Mouse (Mus musculus) forebrain, embryonic 15.5 days (tissue): ENCODE results near the gene Sprr2k. TPM values are rescaled to one million over a fixed set of nuclear protein-coding genes. Genes with fewer than 3 reads are reported as not detected.
"Not testable (repeated sequence)": the region's sequence is repeated elsewhere in the genome, so short reads cannot be mapped to it uniquely, and the experiment has no call there.

Source experiments
- ATAC-seq: fragments of 200-750 bp; cut with Nextera tagmentation; replicated peaks from 2 replicates; pipeline ENCODE4 v1.8.0; 2017; ENCODE audit warnings: mild to moderate bottlenecking, moderate TSS enrichment, moderate library complexity
- H3K27ac ChIP-seq: fragments of 300-500 bp; sonication (generic); replicated peaks from 2 replicates; pipeline ENCODE4 v1.5.1; 2015; ENCODE audit warnings: mild to moderate bottlenecking, inconsistent platforms
- H3K27me3 ChIP-seq: fragments of 300-500 bp; sonication (generic); 2 replicates; pipeline ENCODE4 v1.6.1; 2015; ENCODE audit warnings: inconsistent platforms
- H3K36me3 ChIP-seq: fragments of 300-500 bp; sonication (generic); 2 replicates; pipeline ENCODE4 v1.6.1; 2015; ENCODE audit warnings: mild to moderate bottlenecking, inconsistent platforms
- H3K4me1 ChIP-seq: fragments of 300-500 bp; sonication (generic); 2 replicates; pipeline ENCODE4 v1.6.1; 2015; ENCODE audit warnings: inconsistent platforms
- H3K4me2 ChIP-seq: fragments of 300-500 bp; sonication (generic); replicated peaks from 2 replicates; pipeline ENCODE4 v1.6.1; 2015; ENCODE audit warnings: mild to moderate bottlenecking, inconsistent platforms
- H3K4me3 ChIP-seq: fragments of 300-500 bp; sonication (generic); 2 replicates; pipeline ENCODE4 v1.5.1; 2015; ENCODE audit warnings: mild to moderate bottlenecking, inconsistent platforms
- H3K9ac ChIP-seq: fragments of 300-500 bp; sonication (generic); replicated peaks from 2 replicates; pipeline ENCODE4 v1.6.1; 2015; ENCODE audit warnings: mild to moderate bottlenecking, inconsistent platforms
- H3K9me3 ChIP-seq: fragments of 300-500 bp; sonication (generic); 2 replicates; pipeline ENCODE4 v1.6.1; 2016; ENCODE audit warnings: inconsistent platforms
- polyA plus RNA-seq: library from polyadenylated mRNA; unstranded; fragments of >200 nt; fragmentation: Nextera tagmentation; extraction: Ambion mirVana; gene quantifications from 2 replicates; pipeline ENCODE4 v1.2.1, GENCODE M21; 2015

Gene Sprr2k
- polyA plus RNA-seq, 1 experiment from 2014 or later: not detected

- not testable (repeated sequence) for H3K9me3 ChIP-seq, H3K4me2 ChIP-seq, H3K4me3 ChIP-seq, ATAC-seq, H3K27me3 ChIP-seq, H3K4me1 ChIP-seq, H3K27ac ChIP-seq, H3K36me3 ChIP-seq, H3K9ac ChIP-seq
Observed at GRCm38 (mm10) chr3:92481249-92481648, 48.9 kb downstream of the Sprr2k start.

Other genes starting within 250 kb of the Sprr2k start
- not detected in 2 replicates for gene Sprr2a1, start 216.8 kb upstream of the Sprr2k start, polyA plus RNA-seq
- not detected in 2 replicates for gene Sprr2a2, start 216.7 kb upstream of the Sprr2k start, polyA plus RNA-seq
- gene Sprr2a3, start 147.2 kb upstream of the Sprr2k start, polyA plus RNA-seq: not detected in 2 replicates
- gene Sprr2b, start 116.0 kb upstream of the Sprr2k start, polyA plus RNA-seq: not detected in 2 replicates
- not detected in 2 replicates for gene Sprr2d, start 93.4 kb upstream of the Sprr2k start, polyA plus RNA-seq
- gene Sprr2e, start 80.4 kb upstream of the Sprr2k start, polyA plus RNA-seq: not detected in 2 replicates
- not detected in 2 replicates for gene Sprr2f, start 67.4 kb upstream of the Sprr2k start, polyA plus RNA-seq
- not detected in 2 replicates for gene Sprr2h, start 46.9 kb upstream of the Sprr2k start, polyA plus RNA-seq
- gene Sprr2i, start 24.6 kb upstream of the Sprr2k start, polyA plus RNA-seq: not detected in 2 replicates
- not detected in 2 replicates for gene Sprr2j-ps, start 14.5 kb upstream of the Sprr2k start, polyA plus RNA-seq
- 6.7 and 7.1 TPM in 2 replicates for gene Gm9774, start 3.2 kb upstream of the Sprr2k start, polyA plus RNA-seq
- not detected in 2 replicates for gene Sprr1b, start 6.2 kb downstream of the Sprr2k start, polyA plus RNA-seq
- not detected in 2 replicates for gene Sprr3, start 26.1 kb downstream of the Sprr2k start, polyA plus RNA-seq
- not detected in 2 replicates for gene Sprr1a, start 53.3 kb downstream of the Sprr2k start, polyA plus RNA-seq
- gene Sprr4, start 67.9 kb downstream of the Sprr2k start, polyA plus RNA-seq: not detected in 2 replicates
- not detected in 2 replicates for gene 2310046K23Rik, start 101.9 kb downstream of the Sprr2k start, polyA plus RNA-seq
- gene Ivl, start 141.2 kb downstream of the Sprr2k start, polyA plus RNA-seq: not detected in 2 replicates
- not detected in 2 replicates for gene Smcp, start 156.4 kb downstream of the Sprr2k start, polyA plus RNA-seq
- gene 2210017I01Rik, start 174.9 kb downstream of the Sprr2k start, polyA plus RNA-seq: not detected in 2 replicates
- gene Lce6a, start 189.1 kb downstream of the Sprr2k start, polyA plus RNA-seq: not detected in 2 replicates
- not detected in 2 replicates for gene Lce1a1, start 215.7 kb downstream of the Sprr2k start, polyA plus RNA-seq
- not detected in 2 replicates for gene Lce1b, start 224.3 kb downstream of the Sprr2k start, polyA plus RNA-seq
- not detected in 2 replicates for gene Lce1a2, start 237.7 kb downstream of the Sprr2k start, polyA plus RNA-seq
- gene Lce1c, start 246.7 kb downstream of the Sprr2k start, polyA plus RNA-seq: not detected in 2 replicates